Mouse (Mus musculus): Measurements from ENCODE around the gene Fbxl22.

The Fbxl22 gene

GRCm38 (mm10) chr9:66514256-66514770 lies at the start of gene Fbxl22:
Gene Fbxl22, minus strand, starts transcription at chr9:66514593.
- in situ Hi-C loops (cut with MboI), result no loop called here

- in situ Hi-C loops (cut with MboI), result no loop called here
These were observed 47.8 kb upstream of the Fbxl22 start for GRCm38 (mm10) chr9:66562215-66562614.

GRCm38 (mm10) chr9:66561496-66561895 lies 47.1 kb upstream of the Fbxl22 start:
- in situ Hi-C loops (cut with MboI), result no loop called here

- in situ Hi-C loops (cut with MboI), result no loop called here
These were observed 46.3 kb upstream of the Fbxl22 start for GRCm38 (mm10) chr9:66560728-66561127.

- in situ Hi-C loops (cut with MboI), result no loop called here
These were observed 45.9 kb upstream of the Fbxl22 start for GRCm38 (mm10) chr9:66560295-66560694.

- in situ Hi-C loops (cut with MboI), result no loop called here
These were observed 44.6 kb upstream of the Fbxl22 start for GRCm38 (mm10) chr9:66558971-66559370.

GRCm38 (mm10) chr9:66542785-66543184 lies 28.4 kb upstream of the Fbxl22 start:
- in situ Hi-C loops (cut with MboI), result no loop called here

GRCm38 (mm10) chr9:66521595-66521994 lies 7.2 kb upstream of the Fbxl22 start:
- in situ Hi-C loops (cut with MboI), result no loop called here

- in situ Hi-C loops (cut with MboI), result no loop called here
These were observed 5.9 kb upstream of the Fbxl22 start for GRCm38 (mm10) chr9:66520299-66520698.

GRCm38 (mm10) chr9:66518901-66519300 lies 4.5 kb upstream of the Fbxl22 start:
- in situ Hi-C loops (cut with MboI), result no loop called here

- in situ Hi-C loops (cut with MboI), result no loop called here
These were observed 3.9 kb upstream of the Fbxl22 start for GRCm38 (mm10) chr9:66518251-66518650.

GRCm38 (mm10) chr9:66517746-66518145 lies 3.4 kb upstream of the Fbxl22 start:
- in situ Hi-C loops (cut with MboI), result no loop called here

GRCm38 (mm10) chr9:66516296-66516940 lies 2.0 kb upstream of the Fbxl22 start:
- in situ Hi-C loops (cut with MboI), result no loop called here

- in situ Hi-C loops (cut with MboI), result no loop called here
These were observed 1.4 kb upstream of the Fbxl22 start for GRCm38 (mm10) chr9:66515680-66516210.

- in situ Hi-C loops (cut with MboI), result no loop called here
These were observed 722 bp upstream of the Fbxl22 start for GRCm38 (mm10) chr9:66515115-66515514.

GRCm38 (mm10) chr9:66513661-66514255 lies 635 bp downstream of the Fbxl22 start:
- in situ Hi-C loops (cut with MboI), result no loop called here

GRCm38 (mm10) chr9:66513150-66513549 lies 1.2 kb downstream of the Fbxl22 start:
- in situ Hi-C loops (cut with MboI), result no loop called here

- in situ Hi-C loops (cut with MboI), result no loop called here
These were observed 2.1 kb downstream of the Fbxl22 start for GRCm38 (mm10) chr9:66512351-66512671.

GRCm38 (mm10) chr9:66511580-66512350 lies 2.6 kb downstream of the Fbxl22 start:
- in situ Hi-C loops (cut with MboI), result no loop called here

GRCm38 (mm10) chr9:66510944-66511343 lies 3.4 kb downstream of the Fbxl22 start:
- in situ Hi-C loops (cut with MboI), result no loop called here

GRCm38 (mm10) chr9:66510351-66510841 lies 4.0 kb downstream of the Fbxl22 start:
- in situ Hi-C loops (cut with MboI), result no loop called here

GRCm38 (mm10) chr9:66508890-66509399 lies 5.4 kb downstream of the Fbxl22 start:
- in situ Hi-C loops (cut with MboI), result no loop called here

Data from mature B cell (primary cell).